Mouse (Mus musculus) erythroblast, embryonic 14.5 days (primary cell): ENCODE measurements at regions not wholly inside any gene's neighbourhood (a gene's known extent, or its start where the extent isn't known, plus 50 kb on each side); places are given as distances from the start of the nearest gene placed in this dataset.

Experiments
- H3K27me3 ChIP-seq: 2 replicates; pipeline ENCODE4 v1.6.1; 2012; ENCODE audit warnings: inconsistent platforms; ENCODE audit not compliant: control insufficient read depth
- H3K36me3 ChIP-seq: 2 replicates; pipeline ENCODE4 v1.6.1; 2012; ENCODE audit warnings: mild to moderate bottlenecking, inconsistent platforms; ENCODE audit not compliant: control insufficient read depth
- H3K4me1 ChIP-seq: 2 replicates; pipeline ENCODE4 v1.6.1; 2012; ENCODE audit warnings: inconsistent platforms; ENCODE audit not compliant: control insufficient read depth
- H3K4me3 ChIP-seq: replicated peaks from 2 replicates; pipeline ENCODE3; 2012; ENCODE audit warnings: moderate library complexity, mild to moderate bottlenecking, inconsistent platforms
- H3K9me3 ChIP-seq: 2 replicates; pipeline ENCODE4 v1.6.1; 2012; ENCODE audit warnings: low read length, inconsistent platforms, mixed read lengths; ENCODE audit not compliant: control insufficient read depth
- GATA1 ChIP-seq: IDR thresholded peaks from 2 replicates; pipeline ENCODE4 v1.6.1; 2012; ENCODE audit warnings: low read length, inconsistent platforms, mixed read lengths
- TAL1 ChIP-seq: IDR thresholded peaks from 3 replicates; pipeline ENCODE4 v1.6.1; 2012; ENCODE audit warnings: low read length, inconsistent platforms, mixed read lengths

DNA sequence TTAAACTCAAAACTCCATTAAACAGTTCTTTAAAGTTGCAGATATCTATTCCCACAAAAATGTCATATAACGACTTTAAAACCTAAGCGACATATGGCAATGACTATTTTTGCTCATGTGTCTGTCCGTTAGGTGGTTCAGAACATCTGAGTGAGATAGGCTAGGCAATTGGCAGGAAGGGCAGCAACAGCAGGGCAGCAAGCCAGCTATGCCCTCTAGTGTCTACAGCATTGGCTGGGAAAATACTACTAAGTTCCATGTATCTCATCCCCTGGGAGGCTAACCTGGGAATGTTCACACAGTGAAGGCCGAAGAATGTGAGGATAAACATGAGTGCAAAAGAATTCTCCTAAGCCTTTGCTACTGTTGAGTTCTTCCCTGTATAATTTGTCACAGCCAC lies 410.0 kb upstream of the Pkn2 start:
- Histone ChIP-seq H3K4me3 (no peak overlapping the region), H3K4me1 (no peaks in the 10 kb centered on the region), H3K9me3 (no peaks in the 10 kb centered on the region), H3K27me3 (no peaks in the 10 kb centered on the region), H3K36me3 (no peaks in the 10 kb centered on the region)
- TF ChIP-seq TAL1 (no peak), GATA1 (no peak)

GRCm38 (mm10) chr3:143264132-143264531 lies 382.3 kb upstream of the Pkn2 start:
- no peaks in the 10 kb centered on the region for H3K27me3 ChIP-seq
- H3K4me3 ChIP-seq: no peak overlapping the region
- H3K9me3 ChIP-seq: peaks cover 5% of the 10 kb centered on the region; the same call in 1 of the 2 replicates
- no peaks in the 10 kb centered on the region for H3K36me3 ChIP-seq
- H3K4me1 ChIP-seq: no peaks in the 10 kb centered on the region
- no peak for TF ChIP-seq TAL1
- TF ChIP-seq GATA1: no peak

DNA sequence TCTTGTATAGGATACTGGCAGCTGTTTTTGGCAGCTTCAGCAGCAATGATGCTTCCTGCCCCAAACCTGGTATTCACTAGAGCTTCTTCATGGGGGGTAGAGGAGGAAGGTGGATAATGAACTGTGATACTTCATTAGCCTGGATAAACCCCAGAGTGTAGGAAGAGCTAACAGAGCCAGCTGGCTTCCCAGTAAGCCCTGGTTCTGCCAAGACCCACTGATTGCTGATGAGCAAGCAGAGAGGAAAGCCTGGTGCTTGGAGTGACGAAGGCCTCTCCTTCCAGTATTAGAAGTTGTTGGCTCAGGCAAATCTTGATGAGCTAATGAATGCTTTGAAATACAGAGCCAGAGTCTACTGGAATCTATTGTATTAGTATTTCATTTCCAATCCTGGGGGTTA lies 370.8 kb upstream of the Pkn2 start:
- H3K36me3 ChIP-seq: no peaks in the 10 kb centered on the region

GRCm38 (mm10) chr3:143252008-143252407 lies 370.2 kb upstream of the Pkn2 start:
- Histone ChIP-seq H3K36me3 (no peaks in the 10 kb centered on the region), H3K27me3 (no peaks in the 10 kb centered on the region), H3K4me3 (no peak overlapping the region), H3K9me3 (peaks cover 6% of the 10 kb centered on the region), H3K4me1 (no peaks in the 10 kb centered on the region)
- TF ChIP-seq TAL1 (no peak), GATA1 (no peak)

More for the DNA sequence above, 370.8 kb upstream of the Pkn2 start:
- Histone ChIP-seq H3K4me3 (no peak overlapping the region), H3K4me1 (no peaks in the 10 kb centered on the region), H3K9me3 (peaks cover 6% of the 10 kb centered on the region), H3K27me3 (no peaks in the 10 kb centered on the region)
- TF ChIP-seq GATA1: no peak
- no peak for TF ChIP-seq TAL1

DNA sequence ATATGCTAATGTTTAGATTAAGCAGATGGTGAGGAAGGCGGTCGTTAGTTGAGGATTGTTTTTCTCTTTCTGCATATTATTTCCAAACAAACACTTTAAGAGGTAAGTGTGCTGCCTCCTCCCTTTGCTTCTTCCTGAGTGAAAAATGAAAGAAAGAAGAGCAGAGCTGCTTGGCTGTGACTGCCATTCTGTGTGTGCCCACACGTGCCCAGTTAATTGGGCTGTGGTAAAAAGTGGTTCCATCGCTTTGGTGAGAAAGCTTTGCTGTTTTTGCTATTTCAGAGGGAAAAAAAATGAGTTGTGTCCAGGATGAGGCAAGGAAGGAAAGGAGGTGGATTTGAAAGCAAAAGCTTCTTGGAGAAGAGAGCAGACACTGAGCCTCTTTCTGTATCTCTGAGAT lies 360.9 kb upstream of the Pkn2 start:
- H3K4me3 ChIP-seq: no peak overlapping the region
- H3K36me3 ChIP-seq: no peaks in the 10 kb centered on the region
- no peaks in the 10 kb centered on the region for H3K9me3 ChIP-seq
- H3K27me3 ChIP-seq: no peaks in the 10 kb centered on the region
- H3K4me1 ChIP-seq: no peaks in the 10 kb centered on the region
- no peak for TF ChIP-seq GATA1

DNA sequence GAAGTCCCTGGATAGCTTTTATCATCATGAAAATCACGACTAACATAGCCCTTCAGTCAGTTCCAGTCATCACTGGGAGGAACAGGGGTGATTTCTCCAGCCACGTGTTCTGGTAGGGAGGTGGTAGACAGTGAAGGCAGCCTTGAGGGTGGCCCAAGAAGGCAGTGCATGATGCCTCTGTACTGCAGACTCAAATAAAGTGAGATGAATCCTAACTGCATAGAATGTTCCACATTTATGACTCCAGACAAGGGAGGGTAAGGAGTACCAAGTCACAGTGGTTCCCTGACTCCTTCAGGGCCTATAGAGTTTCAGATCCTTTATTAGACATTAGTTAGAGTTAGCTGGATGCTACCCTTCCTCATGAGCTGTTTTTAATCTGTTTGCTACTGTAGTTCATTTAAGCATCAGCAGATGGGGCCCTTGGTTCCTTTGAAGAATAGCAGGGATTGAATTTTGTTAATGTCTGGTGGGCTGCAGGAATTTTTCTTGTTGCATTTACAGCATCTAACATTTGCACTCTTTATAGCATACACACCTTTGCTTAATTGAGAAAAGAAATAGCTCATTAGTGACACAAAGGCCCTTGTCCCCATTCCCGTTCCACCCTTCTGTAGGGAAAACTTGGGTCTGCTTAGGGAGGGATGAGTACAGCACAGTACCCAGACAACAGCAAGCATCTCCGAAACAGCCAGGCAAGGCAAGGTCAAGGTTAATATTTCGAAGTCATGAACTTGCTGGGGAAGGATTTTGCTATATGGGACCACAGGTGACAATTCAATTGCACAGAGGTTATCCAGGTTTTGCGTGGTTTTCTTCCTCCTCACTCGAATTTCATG lies 359.0 kb upstream of the Pkn2 start:
- H3K36me3 ChIP-seq: no peaks in the 10 kb centered on the region
- no peaks in the 10 kb centered on the region for H3K27me3 ChIP-seq
- H3K4me1 ChIP-seq: no peaks in the 10 kb centered on the region
- H3K4me3 ChIP-seq: no peak overlapping the region
- TF ChIP-seq TAL1: no peak
- TF ChIP-seq GATA1: no peak
- no peaks in the 10 kb centered on the region for H3K9me3 ChIP-seq

DNA sequence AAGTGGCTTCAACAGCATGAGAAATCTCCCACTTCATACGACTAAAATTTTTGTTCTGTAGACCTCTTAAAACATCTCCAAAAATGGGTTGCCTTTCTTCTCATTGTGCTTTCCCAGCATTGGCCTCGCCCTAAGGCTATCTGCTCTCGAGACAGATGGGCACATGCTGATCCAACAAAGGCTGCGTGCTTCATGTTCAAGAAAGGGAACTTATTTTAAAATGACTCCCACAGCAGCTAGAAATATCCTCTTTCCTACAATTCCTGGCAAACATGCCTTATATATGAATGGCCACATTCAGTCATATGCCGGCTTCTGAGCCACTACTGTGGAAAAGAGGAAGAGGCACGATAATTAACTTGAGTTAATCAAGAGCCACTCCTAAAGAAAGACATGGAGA lies 356.7 kb upstream of the Pkn2 start:
- no peak overlapping the region for H3K4me3 ChIP-seq
- no peaks in the 10 kb centered on the region for H3K9me3 ChIP-seq
- H3K36me3 ChIP-seq: no peaks in the 10 kb centered on the region
- no peaks in the 10 kb centered on the region for H3K27me3 ChIP-seq
- H3K4me1 ChIP-seq: no peaks in the 10 kb centered on the region
- TF ChIP-seq TAL1 (no peak), GATA1 (no peak)

DNA sequence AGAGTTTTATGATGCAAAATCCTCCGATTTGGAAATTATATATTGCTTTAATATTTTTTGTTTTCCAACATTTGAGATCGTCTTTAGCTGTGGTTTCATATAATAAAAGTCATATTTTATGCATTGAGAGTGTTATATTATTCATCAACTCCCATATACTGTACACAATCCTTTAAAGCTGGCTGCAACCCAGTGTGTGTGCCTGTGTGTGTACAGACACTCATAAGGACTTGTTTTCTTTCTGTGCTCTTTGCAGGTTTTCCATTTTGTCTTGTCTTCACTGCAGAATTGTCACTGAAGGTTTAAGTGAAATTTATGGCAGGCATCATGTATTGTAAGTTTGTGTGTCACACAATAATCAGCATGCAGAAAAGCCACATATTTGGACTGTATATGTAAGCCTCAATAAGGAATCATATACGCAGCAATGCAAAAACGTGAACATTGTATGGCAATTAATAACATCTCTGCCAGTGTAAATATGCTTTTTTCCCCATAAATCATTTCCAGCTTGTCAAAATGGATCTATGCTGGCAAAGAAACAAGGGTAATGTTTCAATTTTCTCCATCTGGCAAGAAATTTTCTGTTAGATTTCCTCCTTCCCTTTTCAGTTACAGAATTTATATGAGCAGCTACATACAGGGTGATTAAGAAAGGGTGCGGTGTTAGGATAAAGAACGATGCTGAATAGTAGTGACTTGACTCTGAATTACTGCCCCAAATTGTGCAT lies 342.4 kb upstream of the Pkn2 start:
- H3K27me3 ChIP-seq: no peaks in the 10 kb centered on the region
- no peak overlapping the region for H3K4me3 ChIP-seq
- no peaks in the 10 kb centered on the region for H3K4me1 ChIP-seq
- TF ChIP-seq TAL1 (no peak), GATA1 (no peak)
- H3K36me3 ChIP-seq: no peaks in the 10 kb centered on the region
- H3K9me3 ChIP-seq: peaks cover 2% of the 10 kb centered on the region; the same call in 1 of the 2 replicates

- Histone ChIP-seq H3K36me3 (no peaks in the 10 kb centered on the region), H3K27me3 (no peaks in the 10 kb centered on the region), H3K4me1 (no peaks in the 10 kb centered on the region), H3K4me3 (no peak overlapping the region), H3K9me3 (no peaks in the 10 kb centered on the region)
- TF ChIP-seq TAL1 (no peak), GATA1 (no peak)
Measured at GRCm38 (mm10) chr3:143193263-143193970, 311.6 kb upstream of the Pkn2 start.
